Mouse (Mus musculus): ENCODE measurements around the gene Ppp4c. TPM values are rescaled to one million over a fixed set of nuclear protein-coding genes. Genes with fewer than 3 reads are reported as not detected.

Ppp4c gene
- polyA plus RNA-seq, 1 experiment from 2014 or later, result 181 TPM

GRCm38 (mm10) chr7:126793456-126794270 lies 1.4 kb upstream of the Ppp4c start:
- peaks cover 55% of the 10 kb centered on the region for H3K4me1 ChIP-seq (replicated peaks)
- H3K27ac ChIP-seq (ENCODE audit: poor library complexity, severe bottlenecking), result no peak overlapping the region
- H3K9me3 ChIP-seq (replicated peaks), result no peaks in the 10 kb centered on the region
- no peak overlapping the region for H3K4me3 ChIP-seq
- 64% methylated on average over 4 of the region's 4 CpGs for WGBS
- ATAC-seq (ENCODE audit: insufficient number of reproducible peaks, low FRiP score), result no peak
- H3K36me3 ChIP-seq, result peaks cover 57% of the 10 kb centered on the region
- no peak overlapping the region; the same call in 1 of the 2 replicates for H3K9ac ChIP-seq
- H3K4me2 ChIP-seq, result peak overlapping the region; percentile 76; the same call in 1 of the 2 replicates
- H3K27me3 ChIP-seq (replicated peaks), result no peaks in the 10 kb centered on the region

DNA sequence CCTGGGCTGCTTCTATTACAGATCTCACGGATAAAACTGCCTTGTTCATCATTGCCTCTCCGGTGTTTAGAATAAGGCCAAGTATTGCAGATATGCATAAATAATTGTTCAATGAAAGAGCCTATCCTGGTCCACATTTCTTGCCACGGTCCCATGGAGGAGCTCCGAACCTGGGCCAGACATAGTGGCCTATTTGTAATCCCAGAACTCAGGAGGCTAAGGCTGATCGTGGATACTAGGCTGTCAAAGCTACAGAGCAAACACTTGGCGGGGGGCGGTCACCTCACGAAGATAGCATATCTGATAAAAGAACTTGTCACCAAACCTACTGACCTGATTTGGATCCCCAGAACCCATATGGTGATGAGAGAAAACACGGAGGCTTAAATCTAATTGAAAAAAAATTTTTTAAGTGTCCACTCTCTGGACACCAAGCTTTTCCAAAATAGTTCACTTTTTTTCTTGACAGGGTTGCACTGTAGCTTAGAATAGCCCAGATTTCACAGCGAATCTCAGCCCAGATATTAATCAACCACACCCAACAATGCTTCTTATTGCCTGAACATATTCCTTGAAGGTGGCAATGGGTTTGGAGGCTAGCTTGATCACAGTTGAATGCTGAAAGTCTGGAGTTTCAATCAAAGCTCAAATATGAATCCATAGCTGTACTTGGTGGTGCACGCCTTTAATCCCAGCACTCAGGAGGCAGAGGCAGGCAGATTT lies 586 bp upstream of the Ppp4c start:
- WGBS, result 16% methylated on average over 11 of the region's 11 CpGs
- Histone ChIP-seq H3K36me3 (peaks cover 65% of the 10 kb centered on the region), H3K4me2 (peak overlapping the region; percentile 76), H3K9me3 (replicated peaks) (no peaks in the 10 kb centered on the region), H3K9ac (peak overlapping the region; percentile 94), H3K4me3 (peak overlapping the region; percentile 85), H3K27ac (ENCODE audit: poor library complexity, severe bottlenecking) (peak overlapping the region; percentile 92), H3K27me3 (replicated peaks) (no peaks in the 10 kb centered on the region), H3K4me1 (replicated peaks) (peaks cover 55% of the 10 kb centered on the region)
- peak; percentile 7; the same call in 1 of the 2 replicates for ATAC-seq (ENCODE audit: insufficient number of reproducible peaks, low FRiP score)

DNA sequence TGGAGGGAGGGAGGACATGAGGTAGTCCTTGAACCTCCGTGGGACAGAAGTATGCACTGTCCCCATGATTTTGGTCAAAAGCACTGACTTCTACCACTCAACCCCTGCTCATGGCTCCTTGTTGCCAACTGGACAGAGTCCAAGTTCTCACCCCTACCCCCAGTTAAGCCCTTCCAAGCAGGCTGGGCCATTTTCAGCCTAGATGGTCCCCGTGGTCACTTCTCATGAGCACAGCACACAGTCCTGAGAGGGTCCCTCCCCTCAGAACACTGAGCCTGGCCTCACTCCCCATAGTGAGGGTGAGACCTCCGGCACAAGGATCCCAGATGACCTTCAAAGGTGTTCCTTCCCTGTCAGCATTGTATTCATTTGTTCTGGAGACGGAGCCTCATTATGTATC lies 3.2 kb downstream of the Ppp4c start:
- no peak overlapping the region for H3K9ac ChIP-seq
- H3K27me3 ChIP-seq (replicated peaks), result no peaks in the 10 kb centered on the region
- H3K27ac ChIP-seq (ENCODE audit: poor library complexity, severe bottlenecking), result no peak overlapping the region
- 85% methylated on average over 4 of the region's 4 CpGs for WGBS
- H3K36me3 ChIP-seq, result peaks cover 66% of the 10 kb centered on the region
- H3K4me2 ChIP-seq, result no peak overlapping the region
- no peak for ATAC-seq (ENCODE audit: insufficient number of reproducible peaks, low FRiP score)
- no peaks in the 10 kb centered on the region for H3K9me3 ChIP-seq (replicated peaks)
- H3K4me1 ChIP-seq (replicated peaks), result peaks cover 22% of the 10 kb centered on the region
- no peak overlapping the region for H3K4me3 ChIP-seq

- 89% methylated on average over 14 of the region's 14 CpGs for WGBS
Measured at GRCm38 (mm10) chr7:126786142-126786541, 6.2 kb downstream of the Ppp4c start.

DNA sequence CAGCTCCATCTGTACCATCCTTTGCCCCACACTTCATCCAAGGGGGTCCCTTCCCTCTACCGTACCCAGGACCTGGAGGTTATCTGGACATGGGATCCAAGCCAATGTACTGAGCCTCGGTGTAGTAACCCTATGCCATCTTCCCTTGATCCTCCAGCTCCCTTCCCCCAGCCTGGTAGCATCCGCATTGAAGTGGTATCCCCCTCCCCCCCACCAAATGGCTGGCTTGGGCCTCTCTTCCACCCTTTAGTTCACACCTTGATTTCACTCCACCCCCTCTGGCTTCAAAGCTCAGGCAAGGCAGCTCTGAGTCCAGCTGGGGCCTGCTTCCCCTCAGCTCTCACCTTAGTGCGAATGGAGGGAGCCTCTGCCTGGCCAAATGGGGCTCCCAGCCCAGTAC lies 7.2 kb downstream of the Ppp4c start:
- H3K9me3 ChIP-seq (replicated peaks), result no peaks in the 10 kb centered on the region
- H3K27me3 ChIP-seq (replicated peaks), result no peaks in the 10 kb centered on the region
- no peak overlapping the region for H3K4me2 ChIP-seq
- H3K36me3 ChIP-seq, result peaks cover 63% of the 10 kb centered on the region
- H3K4me3 ChIP-seq, result no peak overlapping the region
- peaks cover 18% of the 10 kb centered on the region for H3K4me1 ChIP-seq (replicated peaks)
- no peak for ATAC-seq (ENCODE audit: insufficient number of reproducible peaks, low FRiP score)
- H3K27ac ChIP-seq (ENCODE audit: poor library complexity, severe bottlenecking), result no peak overlapping the region
- H3K9ac ChIP-seq, result no peak overlapping the region
- WGBS, result 54% methylated on average over 4 of the region's 4 CpGs

More at GRCm38 (mm10) chr7:126786142-126786541, 6.2 kb downstream of the Ppp4c start:
- Histone ChIP-seq H3K9ac (no peak overlapping the region), H3K27me3 (replicated peaks) (no peaks in the 10 kb centered on the region), H3K4me2 (no peak overlapping the region), H3K36me3 (peaks cover 67% of the 10 kb centered on the region), H3K27ac (ENCODE audit: poor library complexity, severe bottlenecking) (no peak overlapping the region), H3K4me1 (replicated peaks) (peaks cover 18% of the 10 kb centered on the region), H3K4me3 (no peak overlapping the region), H3K9me3 (replicated peaks) (no peaks in the 10 kb centered on the region)
- ATAC-seq (ENCODE audit: insufficient number of reproducible peaks, low FRiP score), result no peak

DNA sequence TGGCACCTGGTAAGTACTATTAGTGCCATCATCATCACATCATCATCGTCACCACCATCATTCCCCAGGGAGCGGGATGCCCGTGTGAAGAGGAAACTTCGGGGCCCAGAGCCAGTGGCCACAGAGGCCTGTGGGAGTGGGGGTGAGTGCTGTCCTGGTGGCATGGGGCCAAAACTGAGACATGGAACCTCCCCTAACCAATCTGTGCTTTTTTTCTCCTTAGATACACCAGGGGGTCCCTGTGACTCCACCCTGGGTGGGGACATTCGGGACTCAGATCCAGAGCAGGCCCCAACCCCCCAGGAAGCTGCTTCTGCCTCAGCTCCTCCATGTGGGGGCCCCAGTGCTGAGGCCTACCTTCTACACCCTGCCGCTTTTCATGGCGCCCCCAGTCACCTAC lies 7.8 kb downstream of the Ppp4c start:
- H3K27me3 ChIP-seq (replicated peaks), result no peaks in the 10 kb centered on the region
- no peaks in the 10 kb centered on the region for H3K9me3 ChIP-seq (replicated peaks)
- H3K4me1 ChIP-seq (replicated peaks), result peaks cover 23% of the 10 kb centered on the region
- 86% methylated on average over 7 of the region's 7 CpGs for WGBS
- no peak overlapping the region for H3K27ac ChIP-seq (ENCODE audit: poor library complexity, severe bottlenecking)
- no peak for ATAC-seq (ENCODE audit: insufficient number of reproducible peaks, low FRiP score)
- H3K9ac ChIP-seq, result no peak overlapping the region
- H3K4me3 ChIP-seq, result no peak overlapping the region
- H3K4me2 ChIP-seq, result no peak overlapping the region
- peaks cover 57% of the 10 kb centered on the region for H3K36me3 ChIP-seq

GRCm38 (mm10) chr7:126782693-126783092 lies 9.6 kb downstream of the Ppp4c start:
- peak overlapping the region; percentile 7; the same call in 1 of the 2 replicates for H3K9ac ChIP-seq
- no peaks in the 10 kb centered on the region for H3K9me3 ChIP-seq (replicated peaks)
- peaks cover 28% of the 10 kb centered on the region for H3K4me1 ChIP-seq (replicated peaks)
- H3K4me3 ChIP-seq, result no peak overlapping the region
- H3K36me3 ChIP-seq, result peaks cover 52% of the 10 kb centered on the region
- H3K4me2 ChIP-seq, result no peak overlapping the region
- WGBS, result 80% methylated on average over 13 of the region's 13 CpGs
- no peak for ATAC-seq (ENCODE audit: insufficient number of reproducible peaks, low FRiP score)
- H3K27ac ChIP-seq (ENCODE audit: poor library complexity, severe bottlenecking), result no peak overlapping the region
- H3K27me3 ChIP-seq (replicated peaks), result no peaks in the 10 kb centered on the region

- Histone ChIP-seq H3K36me3 (peaks cover 44% of the 10 kb centered on the region), H3K27ac (ENCODE audit: poor library complexity, severe bottlenecking) (no peak overlapping the region), H3K4me1 (replicated peaks) (peaks cover 34% of the 10 kb centered on the region), H3K4me2 (peak overlapping the region; percentile 91), H3K9me3 (replicated peaks) (no peaks in the 10 kb centered on the region), H3K27me3 (replicated peaks) (no peaks in the 10 kb centered on the region), H3K4me3 (peak overlapping the region; percentile 46; the same call in 1 of the 2 replicates), H3K9ac (0 out of 2 replicates have a peak overlapping the region, but pooled peaks have one; percentile 70)
- 37% methylated on average over 11 of the region's 11 CpGs for WGBS
- ATAC-seq (ENCODE audit: insufficient number of reproducible peaks, low FRiP score), result no peak
Measured at GRCm38 (mm10) chr7:126781661-126782370, 10.5 kb downstream of the Ppp4c start.

- peaks cover 37% of the 10 kb centered on the region for H3K4me1 ChIP-seq (replicated peaks)
- H3K27me3 ChIP-seq (replicated peaks), result no peaks in the 10 kb centered on the region
- ATAC-seq (ENCODE audit: insufficient number of reproducible peaks, low FRiP score), result no peak
- peak within 1 kb of the TSS; percentile 46 for H3K4me3 ChIP-seq
- no peak within 1 kb of the TSS for H3K27ac ChIP-seq (ENCODE audit: poor library complexity, severe bottlenecking)
- no peaks in the 10 kb centered on the region for H3K9me3 ChIP-seq (replicated peaks)
- peak within 1 kb of the TSS; percentile 70 for H3K9ac ChIP-seq
- H3K36me3 ChIP-seq, result peaks cover 36% of the 10 kb centered on the region
- H3K4me2 ChIP-seq, result peak within 1 kb of the TSS; percentile 91
- 8% methylated on average over 22 of the region's 22 CpGs for WGBS
Measured at GRCm38 (mm10) chr7:126780971-126781635, 11.2 kb downstream of the Ppp4c start, which contains the start of gene Tbx6. Tbx6 (plus strand) TSS chr7:126781483.

Measured in heart, embryonic 12.5 days (tissue).